Mouse (Mus musculus) stomach, embryonic 14.5 days (tissue): ENCODE measurements at regions not wholly inside any gene's neighbourhood (a gene's known extent, or its start where the extent isn't known, plus 50 kb on each side); places are given as distances from the start of the nearest gene placed in this dataset.

Experiments
- ATAC-seq: fragments of 200-750 bp; cut with Nextera tagmentation; 2 replicates; pipeline ENCODE4 v1.8.0; 2017; ENCODE audit warnings: low read depth, moderate TSS enrichment; ENCODE audit not compliant: insufficient number of reproducible peaks, insufficient read depth, low FRiP score
- H3K27ac ChIP-seq: fragments of 300-500 bp; sonication (generic); 2 replicates; pipeline ENCODE4 v1.5.1; 2014; ENCODE audit warnings: mild to moderate bottlenecking, low read length, moderate library complexity, mixed read lengths
- H3K27me3 ChIP-seq: fragments of 300-500 bp; sonication (generic); 2 replicates; pipeline ENCODE4 v1.6.1; 2014; ENCODE audit warnings: low read length, control low read depth, mixed read lengths; ENCODE audit not compliant: control insufficient read depth, insufficient read depth
- H3K36me3 ChIP-seq: fragments of 300-500 bp; sonication (generic); 2 replicates; pipeline ENCODE4 v1.6.1; 2014; ENCODE audit warnings: mild to moderate bottlenecking, control low read depth, low read length, moderate library complexity, mixed read lengths; ENCODE audit not compliant: control insufficient read depth, insufficient read depth
- H3K4me1 ChIP-seq: fragments of 300-500 bp; sonication (generic); 2 replicates; pipeline ENCODE4 v1.6.1; 2014; ENCODE audit warnings: low read length, control low read depth, mixed read lengths; ENCODE audit not compliant: control insufficient read depth, insufficient read depth
- H3K4me2 ChIP-seq: fragments of 300-500 bp; sonication (generic); replicated peaks from 2 replicates; pipeline ENCODE4 v1.6.1; 2014; ENCODE audit warnings: low read depth, low read length, control low read depth
- H3K4me3 ChIP-seq: fragments of 300-500 bp; sonication (generic); 2 replicates; pipeline ENCODE4 v1.5.1; 2014; ENCODE audit warnings: low read depth, low read length, control low read depth
- H3K9ac ChIP-seq: fragments of 300-500 bp; sonication (generic); replicated peaks from 2 replicates; pipeline ENCODE4 v1.6.1; 2014; ENCODE audit warnings: low read depth, mild to moderate bottlenecking, control low read depth, low read length, moderate library complexity, mixed read lengths
- H3K9me3 ChIP-seq: fragments of 300-500 bp; sonication (generic); 2 replicates; pipeline ENCODE4 v1.6.1; 2016; ENCODE audit warnings: low read depth, low read length, control low read depth; ENCODE audit not compliant: control insufficient read depth
- WGBS: fragments of 180-500 bp; shearing (Covaris S2); extraction: QIAGEN DNeasy Blood & Tissue Kit; methylation state at CpG from one replicate; pipeline ENCODE4 v1.1.7; 2014; 5-methylcytosine and 5-hydroxymethylcytosine counted together

DNA sequence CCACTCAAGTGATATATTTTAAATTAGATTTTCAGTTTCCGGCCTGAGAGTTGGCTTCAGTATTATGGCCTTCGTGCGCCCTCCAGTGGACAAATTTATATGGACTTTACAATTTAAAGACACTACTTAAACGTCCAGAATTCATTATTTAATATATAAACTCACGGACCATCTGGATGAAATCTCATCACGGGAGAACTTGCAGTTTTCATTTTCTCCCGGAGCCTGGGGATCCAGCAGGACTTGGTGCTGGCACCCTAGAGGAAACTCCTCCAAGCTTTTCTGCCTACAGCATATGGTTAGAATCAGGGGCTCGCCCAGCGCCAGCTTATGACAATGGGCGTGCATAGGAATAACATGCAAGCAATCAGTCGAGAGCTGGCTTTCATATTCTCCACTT, 152.0 kb downstream of the Alx1 start:
- no peaks in the 10 kb centered on the region for H3K9me3 ChIP-seq
- H3K9ac ChIP-seq: no peak overlapping the region
- no peak for ATAC-seq
- H3K27ac ChIP-seq: no peak overlapping the region
- 34% methylated on average over 11 of the region's 11 CpGs for WGBS
- H3K36me3 ChIP-seq: no peaks in the 10 kb centered on the region
- H3K4me1 ChIP-seq: no peaks in the 10 kb centered on the region
- no peak overlapping the region for H3K4me3 ChIP-seq
- no peaks in the 10 kb centered on the region for H3K27me3 ChIP-seq
- H3K4me2 ChIP-seq: peak overlapping the region; percentile 27; the same call in 1 of the 2 replicates

GRCm38 (mm10) chr10:102876946-102877345, 153.1 kb downstream of the Alx1 start:
- H3K4me2 ChIP-seq: no peak overlapping the region
- H3K9ac ChIP-seq: no peak overlapping the region
- ATAC-seq: no peak
- H3K36me3 ChIP-seq: no peaks in the 10 kb centered on the region
- no peak overlapping the region for H3K4me3 ChIP-seq
- H3K27me3 ChIP-seq: no peaks in the 10 kb centered on the region
- WGBS: 83% methylated on average over 3 of the region's 3 CpGs
- no peak overlapping the region for H3K27ac ChIP-seq
- no peaks in the 10 kb centered on the region for H3K4me1 ChIP-seq
- no peaks in the 10 kb centered on the region for H3K9me3 ChIP-seq

GRCm38 (mm10) chr10:102866920-102867319, 163.1 kb downstream of the Alx1 start:
- H3K4me2 ChIP-seq: no peak overlapping the region
- no peak overlapping the region for H3K27ac ChIP-seq
- no peak for ATAC-seq
- no peaks in the 10 kb centered on the region for H3K9me3 ChIP-seq
- H3K36me3 ChIP-seq: no peaks in the 10 kb centered on the region
- 31% methylated on average over 4 of the region's 4 CpGs for WGBS
- H3K4me1 ChIP-seq: no peaks in the 10 kb centered on the region
- no peaks in the 10 kb centered on the region for H3K27me3 ChIP-seq
- no peak overlapping the region for H3K4me3 ChIP-seq
- H3K9ac ChIP-seq: no peak overlapping the region

DNA sequence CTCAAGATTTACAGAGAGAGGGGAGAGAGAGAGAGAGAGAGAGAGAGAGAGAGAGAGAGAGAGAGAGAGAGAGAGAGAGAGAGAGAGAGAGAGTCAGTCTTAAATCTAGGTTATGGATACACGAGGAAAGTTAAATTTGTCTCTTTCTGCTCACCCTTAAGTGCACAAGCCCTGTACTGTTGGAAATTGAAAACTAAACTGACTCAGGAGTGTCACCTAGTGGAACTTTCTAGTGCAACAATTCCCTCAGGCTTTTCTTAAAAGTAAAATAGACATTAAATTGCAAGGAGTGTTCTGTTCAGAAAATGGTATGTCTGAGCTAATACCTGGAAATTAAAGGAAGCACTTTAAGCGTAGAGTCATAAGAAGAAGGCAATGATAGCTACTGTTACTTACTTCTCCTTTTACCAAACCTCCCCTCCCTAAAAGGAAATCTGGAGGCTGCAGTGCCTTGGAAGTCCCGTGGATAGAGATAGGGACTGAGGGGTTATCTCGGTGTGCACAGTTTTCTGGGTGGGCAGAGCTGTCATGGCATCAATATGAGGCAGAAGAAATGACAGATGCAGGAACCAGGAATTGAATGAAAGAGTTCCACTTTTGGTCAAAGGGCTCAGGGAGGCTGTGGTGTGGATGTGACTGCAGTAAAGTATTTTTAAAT, 193.3 kb downstream of the Alx1 start:
- no peak overlapping the region for H3K4me2 ChIP-seq
- no peaks in the 10 kb centered on the region for H3K9me3 ChIP-seq
- H3K4me3 ChIP-seq: no peak overlapping the region
- H3K9ac ChIP-seq: no peak overlapping the region
- no peak for ATAC-seq
- no peaks in the 10 kb centered on the region for H3K36me3 ChIP-seq
- no peaks in the 10 kb centered on the region for H3K4me1 ChIP-seq
- H3K27me3 ChIP-seq: no peaks in the 10 kb centered on the region
- no peak overlapping the region for H3K27ac ChIP-seq
- 40% methylated on average over 4 of the region's 4 CpGs for WGBS

DNA sequence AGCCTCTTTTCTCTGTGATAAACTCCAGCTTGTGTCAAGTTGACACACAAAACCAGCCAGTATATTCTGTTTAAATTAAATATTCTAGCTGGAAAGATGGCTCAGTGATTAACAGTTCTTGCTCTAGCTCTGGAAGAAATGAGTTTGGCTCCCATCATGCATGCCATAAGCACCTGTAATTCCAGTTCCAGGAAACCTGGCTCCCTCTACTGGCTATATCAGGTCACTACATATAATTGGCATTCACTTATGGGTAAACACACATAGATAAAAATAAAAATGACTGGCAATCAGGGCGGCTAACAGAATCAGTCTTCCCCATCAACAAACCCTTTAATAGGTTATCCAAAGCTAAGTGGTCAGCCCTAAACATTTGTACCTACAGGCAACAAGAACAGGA, 194.2 kb downstream of the Alx1 start:
- Histone ChIP-seq H3K27ac (no peak overlapping the region), H3K27me3 (no peaks in the 10 kb centered on the region), H3K9ac (no peak overlapping the region), H3K36me3 (no peaks in the 10 kb centered on the region), H3K4me2 (no peak overlapping the region), H3K4me1 (no peaks in the 10 kb centered on the region), H3K4me3 (no peak overlapping the region), H3K9me3 (no peaks in the 10 kb centered on the region)
- no peak for ATAC-seq
- 35% methylated on average over 1 of the region's 1 CpGs for WGBS

- WGBS: 61% methylated on average over 3 of the region's 3 CpGs
- Histone ChIP-seq H3K36me3 (no peaks in the 10 kb centered on the region), H3K27me3 (no peaks in the 10 kb centered on the region), H3K4me3 (no peak overlapping the region), H3K4me1 (no peaks in the 10 kb centered on the region), H3K9ac (no peak overlapping the region), H3K27ac (no peak overlapping the region), H3K4me2 (no peak overlapping the region), H3K9me3 (no peaks in the 10 kb centered on the region)
- no peak for ATAC-seq
Measured at GRCm38 (mm10) chr10:102829606-102830005, 200.4 kb downstream of the Alx1 start.

GRCm38 (mm10) chr10:102823434-102823833, 206.6 kb downstream of the Alx1 start:
- no peak overlapping the region for H3K9ac ChIP-seq
- no peak overlapping the region for H3K27ac ChIP-seq
- no peaks in the 10 kb centered on the region for H3K4me1 ChIP-seq
- H3K9me3 ChIP-seq: no peaks in the 10 kb centered on the region
- no peaks in the 10 kb centered on the region for H3K27me3 ChIP-seq
- no peaks in the 10 kb centered on the region for H3K36me3 ChIP-seq
- H3K4me2 ChIP-seq: no peak overlapping the region
- no peak for ATAC-seq
- H3K4me3 ChIP-seq: no peak overlapping the region

GRCm38 (mm10) chr10:102801391-102801790, 228.6 kb downstream of the Alx1 start:
- ATAC-seq: no peak
- no peaks in the 10 kb centered on the region for H3K27me3 ChIP-seq
- H3K9ac ChIP-seq: no peak overlapping the region
- H3K36me3 ChIP-seq: no peaks in the 10 kb centered on the region
- no peaks in the 10 kb centered on the region for H3K9me3 ChIP-seq
- no peak overlapping the region for H3K4me2 ChIP-seq
- H3K27ac ChIP-seq: no peak overlapping the region
- H3K4me1 ChIP-seq: no peaks in the 10 kb centered on the region
- WGBS: 82% methylated on average over 3 of the region's 3 CpGs
- H3K4me3 ChIP-seq: no peak overlapping the region

DNA sequence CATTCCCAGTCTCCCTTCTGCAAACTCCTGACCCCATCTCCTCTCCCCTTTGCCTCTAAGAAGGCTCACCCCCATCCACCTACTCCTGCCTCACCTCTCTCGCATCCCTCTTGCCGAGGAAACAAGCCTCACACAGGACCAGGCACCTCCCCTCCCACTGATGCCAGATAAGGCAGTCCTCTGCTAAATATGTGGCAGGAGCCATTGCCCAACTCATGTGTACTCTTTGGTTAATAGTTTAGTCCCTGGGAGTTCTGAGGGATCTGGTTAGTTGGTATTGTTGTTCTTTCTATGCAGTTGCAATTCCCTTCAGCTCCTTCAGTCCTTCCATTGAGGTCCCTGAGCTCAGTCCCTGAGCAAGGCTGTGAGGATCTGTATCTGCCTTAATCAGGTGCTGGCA, 250.8 kb downstream of the Alx1 start:
- H3K4me2 ChIP-seq: no peak overlapping the region
- H3K4me1 ChIP-seq: no peaks in the 10 kb centered on the region
- no peak overlapping the region for H3K9ac ChIP-seq
- WGBS: 58% methylated on average over 2 of the region's 2 CpGs
- ATAC-seq: no peak
- no peak overlapping the region for H3K4me3 ChIP-seq
- H3K27me3 ChIP-seq: no peaks in the 10 kb centered on the region
- no peaks in the 10 kb centered on the region for H3K36me3 ChIP-seq
- no peak overlapping the region for H3K27ac ChIP-seq
- H3K9me3 ChIP-seq: no peaks in the 10 kb centered on the region
